Mouse (Mus musculus) large intestine, adult 2 months (tissue): Measurements from ENCODE around the gene Calb2. TPM values are rescaled to one million over a fixed set of nuclear protein-coding genes. Genes with fewer than 3 reads are reported as not detected.

ENCODE experiments used
- DNase-seq: peaks from one replicate; pipeline ENCODE4 v3.0.0-alpha.2; 2012; ENCODE audit warnings: low read depth, low spot score
- WGBS: fragments of 180-500 bp; shearing (Covaris S2); methylation state at CpG from one replicate; pipeline ENCODE4 v1.1.7; 2018; 5-methylcytosine and 5-hydroxymethylcytosine counted together
- polyA plus RNA-seq: library from polyadenylated mRNA; depleted of rRNA; stranded (reverse); fragments of >200 nt; gene quantifications from 2 replicates; pipeline ENCODE4 v1.2.3, GENCODE M21; 2012; rRNA removed

Calb2 gene
- polyA plus RNA-seq, 1 experiment, result 5.2 TPM

DNA sequence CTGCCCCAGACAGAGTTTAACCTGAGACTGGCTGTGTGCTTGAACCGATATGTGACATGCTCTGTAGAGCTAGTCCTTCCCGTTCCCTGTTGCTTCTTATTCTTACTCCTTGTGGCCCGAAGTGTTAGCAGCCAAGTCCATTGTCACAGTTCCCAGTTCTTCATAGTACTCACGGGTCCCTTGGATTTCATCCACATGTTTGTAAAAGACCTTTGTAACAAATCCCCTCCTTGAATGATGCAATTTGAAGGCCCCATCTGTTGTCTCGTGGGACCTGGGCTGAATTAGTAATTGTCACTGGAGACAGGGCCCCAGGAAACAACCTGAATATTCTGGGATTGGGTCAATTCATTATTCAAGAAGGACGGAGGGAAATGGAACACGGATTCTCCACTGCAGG, 32.5 kb downstream of the Calb2 start:
- DNase-seq, result no peak
- WGBS, result 69% methylated on average over 7 of the region's 7 CpGs

DNA sequence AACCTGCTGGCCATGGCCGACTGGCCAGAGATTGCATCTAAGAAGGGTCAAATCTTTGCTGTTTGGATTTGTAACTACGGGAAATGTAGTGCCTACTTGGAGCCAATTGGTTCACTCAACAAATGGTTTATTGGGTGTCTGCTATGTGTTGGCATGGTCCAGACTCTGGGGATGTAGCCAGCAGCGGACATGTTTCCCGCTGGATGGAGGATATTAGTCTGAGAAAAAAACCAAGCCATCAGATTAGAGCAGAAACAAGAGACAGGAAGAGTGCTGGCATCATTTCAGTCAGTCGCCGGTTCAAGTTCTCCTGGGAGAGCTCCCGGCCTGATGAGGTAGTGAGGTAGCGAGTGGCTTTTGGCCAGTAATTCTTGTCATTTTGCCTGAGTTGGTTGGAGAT, 33.8 kb downstream of the Calb2 start:
- DNase-seq, result no peak
- 89% methylated on average over 8 of the region's 8 CpGs for WGBS

DNA sequence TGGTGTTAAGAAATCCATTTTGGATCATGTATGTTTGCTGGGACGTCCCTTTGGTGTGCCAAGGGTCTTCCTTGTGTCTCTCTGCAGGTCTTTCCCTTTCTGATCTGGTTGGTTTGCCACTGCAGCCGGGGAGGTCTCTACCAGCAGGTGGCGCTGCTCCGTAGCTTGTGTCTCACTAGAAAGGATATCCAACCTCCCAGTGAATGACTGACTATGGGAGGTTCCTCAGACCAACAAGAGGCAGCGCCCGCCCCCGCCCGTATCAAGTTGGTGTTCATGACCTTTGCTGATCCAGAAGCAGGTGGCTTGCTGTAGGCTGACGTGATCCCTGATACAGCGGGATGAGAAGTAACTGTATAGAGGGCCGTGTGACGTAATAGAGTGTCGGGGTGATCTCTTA, 37.5 kb downstream of the Calb2 start:
- WGBS, result 11% methylated on average over 13 of the region's 13 CpGs
- peak; percentile 40 for DNase-seq

DNA sequence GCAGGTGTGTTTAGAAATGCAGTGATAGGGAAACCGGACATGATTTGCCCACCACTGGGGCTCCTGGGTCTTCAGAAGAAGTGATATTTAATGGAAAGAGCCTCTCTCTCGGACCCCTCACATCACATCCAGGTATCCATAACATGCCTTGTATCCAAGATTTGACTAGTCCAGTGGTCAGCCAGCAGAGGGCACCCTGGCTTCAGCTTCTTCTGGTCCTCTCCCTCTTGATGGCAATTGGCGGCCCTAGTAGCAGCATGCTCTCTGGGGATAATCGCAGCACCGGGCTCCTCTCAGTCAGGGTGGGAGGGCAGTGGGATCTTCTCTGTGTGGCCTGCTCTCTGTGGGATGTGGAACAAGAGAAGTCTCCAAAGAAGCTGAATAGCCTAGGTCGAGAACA, 48.3 kb downstream of the Calb2 start:
- 39% methylated on average over 6 of the region's 6 CpGs for WGBS
- no peak for DNase-seq

DNA sequence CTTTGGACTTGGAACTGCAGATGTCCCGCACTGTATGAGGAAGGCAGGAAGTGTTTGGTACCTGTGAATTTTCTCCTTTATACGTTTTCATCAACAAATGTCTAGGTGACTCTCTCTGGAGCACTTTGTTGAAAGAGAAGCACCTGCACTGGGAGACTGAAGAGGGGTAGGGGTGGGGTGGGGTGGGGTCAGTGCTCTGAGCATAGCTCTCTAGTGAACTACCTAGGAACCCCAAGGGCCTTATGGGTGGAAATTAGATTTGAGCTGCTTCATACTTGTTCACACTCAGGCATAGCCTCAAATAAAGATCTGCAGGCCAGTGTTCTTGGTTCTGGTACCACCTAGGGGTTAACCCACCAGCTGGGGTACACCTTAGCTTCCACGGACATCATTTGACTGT, 65.4 kb downstream of the Calb2 start, which contains the start of gene Gm17720:
Gene Gm17720, minus strand, starts transcription at position 101 of the 400 bp plus-strand sequence.
- 72% methylated on average over 3 of the region's 3 CpGs for WGBS

DNA sequence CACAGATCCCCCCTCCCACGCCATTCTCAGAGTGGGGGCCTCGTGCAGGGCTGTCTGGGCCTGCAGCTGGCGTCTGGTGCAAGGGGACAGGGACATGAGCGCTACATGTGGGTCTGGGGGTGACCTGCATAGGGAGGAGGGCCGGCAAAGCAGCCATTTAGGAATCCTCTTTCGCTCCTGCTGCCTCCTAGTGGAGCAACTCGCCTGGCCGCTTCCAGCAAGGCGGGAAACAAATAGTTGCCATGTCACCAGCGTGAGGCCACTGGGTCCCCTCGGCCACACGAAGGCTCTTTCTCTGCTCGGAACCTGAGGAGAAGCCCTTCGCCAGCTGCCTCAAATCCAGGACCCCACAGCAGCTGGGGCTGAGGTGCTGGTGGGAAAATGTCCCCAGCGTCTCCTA, 66.3 kb downstream of the Calb2 start:
- 87% methylated on average over 15 of the region's 15 CpGs for WGBS
- no peak for DNase-seq

More for the DNA sequence above, 65.4 kb downstream of the Calb2 start, which contains the start of gene Gm17720:
- DNase-seq, result no peak

DNA sequence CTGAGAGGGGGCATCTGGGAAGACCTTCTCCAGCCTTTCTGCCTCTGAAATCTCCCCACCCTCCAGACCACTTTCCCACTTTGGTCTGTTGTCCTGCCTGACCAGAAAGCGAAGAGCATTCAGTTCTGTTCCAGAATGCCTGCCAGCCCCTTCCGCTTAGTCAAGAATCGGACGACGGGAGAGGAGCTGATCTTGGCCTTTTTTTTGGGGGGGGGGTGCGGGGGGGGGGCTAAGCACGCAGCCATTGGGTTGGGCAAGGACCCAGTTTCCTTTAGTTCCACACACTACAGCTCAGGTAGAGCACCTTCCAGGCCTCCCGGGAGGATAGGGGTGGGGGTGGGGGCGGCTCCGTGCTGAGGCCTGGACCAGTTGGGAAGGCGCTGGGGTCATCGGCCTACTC, 67.1 kb downstream of the Calb2 start, which contains the start of gene Gm21964:
Gene Gm21964, plus strand, starts transcription at position 301 of the 400 bp plus-strand sequence.
- no peak for DNase-seq
- 85% methylated on average over 12 of the region's 12 CpGs for WGBS

DNA sequence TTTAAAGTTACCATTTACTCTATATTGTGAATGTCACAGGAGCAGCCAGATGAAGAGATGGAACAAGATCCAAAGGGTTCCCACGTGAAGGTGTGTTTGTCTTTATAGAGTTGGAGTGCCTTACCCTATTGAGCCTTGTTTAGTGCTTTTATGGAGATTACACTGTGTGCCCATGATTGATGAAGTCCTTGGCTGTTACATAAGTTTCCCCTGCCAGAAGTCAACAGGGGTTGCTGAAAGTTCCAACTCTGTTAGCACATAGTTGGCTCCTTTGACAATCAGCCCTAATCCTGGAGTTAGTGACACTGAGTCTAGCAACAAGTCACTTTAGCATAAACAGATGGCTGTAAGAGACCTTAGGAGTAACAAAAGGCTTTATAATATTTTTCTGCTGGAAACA, 76.1 kb downstream of the Calb2 start:
- WGBS, result 21% methylated on average over 1 of the region's 1 CpGs
- no peak for DNase-seq

Other genes starting within 250 kb of the Calb2 start
- 26.9 and 29.0 TPM in 2 replicates for gene Marveld3, start 206.0 kb downstream of the Calb2 start, polyA plus RNA-seq
- gene Tat, start 177.8 kb downstream of the Calb2 start, polyA plus RNA-seq, result 0.77 and 18.1 TPM in 2 replicates
- gene Chst4, start 128.5 kb downstream of the Calb2 start, polyA plus RNA-seq, result 30.7 and 50.1 TPM in 2 replicates
- 0.95 and 1.0 TPM in 2 replicates for gene Zfp612, start 88.5 kb downstream of the Calb2 start, polyA plus RNA-seq
- gene Gm21964, start 67.0 kb downstream of the Calb2 start, polyA plus RNA-seq, result not detected in 2 replicates
- gene Gm17720, start 65.5 kb downstream of the Calb2 start, polyA plus RNA-seq, result not detected in 2 replicates
- gene Cmtr2, start 47.5 kb upstream of the Calb2 start, polyA plus RNA-seq, result 3.6 and 3.9 TPM in 2 replicates
- not detected in 2 replicates for gene Hydin, start 98.8 kb upstream of the Calb2 start, polyA plus RNA-seq